Mouse (Mus musculus): ENCODE data around the gene Scgb2b3. TPM values are rescaled to one million over a fixed set of nuclear protein-coding genes. Genes with fewer than 3 reads are reported as not detected.

The Scgb2b3 gene
- total RNA-seq (2014; fragmentation: Nextera tagmentation) (not detected in 2 replicates), total RNA-seq (2017) (not detected in 2 replicates)

DNA sequence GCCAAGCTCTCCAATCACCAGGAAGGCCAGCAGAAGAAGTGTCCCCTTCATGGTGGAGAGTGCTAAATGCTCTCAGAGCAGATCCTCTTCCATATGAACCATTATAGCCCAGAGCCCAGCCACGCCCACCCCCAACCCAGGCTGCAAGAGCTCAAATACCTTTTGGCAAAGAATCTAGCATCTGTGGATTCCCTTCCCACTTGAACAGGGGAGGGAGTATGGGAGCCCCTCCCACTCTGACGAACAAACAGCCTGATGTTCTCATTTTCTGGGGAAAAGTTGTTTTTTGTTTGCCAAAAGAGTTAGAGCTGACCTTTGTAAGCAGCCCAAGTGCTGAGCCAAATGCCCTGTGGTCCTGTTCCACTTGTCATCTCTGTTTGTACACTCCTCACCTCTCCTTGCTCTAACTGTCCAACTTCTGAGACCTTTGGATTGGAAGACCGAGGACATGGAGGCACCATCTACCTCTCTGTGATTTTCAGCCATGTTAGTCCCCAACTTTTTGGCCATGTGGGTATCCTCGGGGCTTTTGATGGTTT, at the start of gene Scgb2b3:
TSS of gene Scgb2b3 (minus strand) at position 51 of the 539 bp plus-strand sequence.
- no peak for ATAC-seq (replicated peaks; ENCODE audit: low FRiP score, low TSS enrichment, poor library complexity, severe bottlenecking)

DNA sequence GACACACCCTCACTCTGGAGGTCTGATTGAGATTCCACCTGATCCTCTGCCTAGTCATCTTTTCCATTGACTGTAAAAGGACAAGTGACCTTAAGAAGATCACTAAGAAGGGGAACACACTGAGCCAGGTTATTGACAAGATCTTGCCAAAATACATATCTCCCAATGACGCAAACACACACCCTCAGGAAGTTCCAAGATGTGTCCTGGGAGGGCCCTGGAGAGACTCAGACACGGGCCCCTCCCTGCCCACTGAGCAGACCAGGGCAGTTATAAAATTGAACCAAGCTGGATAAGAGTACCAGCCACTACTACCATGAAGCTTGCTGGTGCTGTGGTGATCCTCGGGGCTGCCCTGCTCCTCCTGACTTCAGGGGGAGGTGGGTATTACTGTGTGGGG, 13.4 kb upstream of the Scgb2b3 start, which contains the start of gene Scgb1b3:
TSS of gene Scgb1b3 (plus strand) at position 301 of the 400 bp plus-strand sequence.
- ATAC-seq (replicated peaks; ENCODE audit: low FRiP score, low TSS enrichment, poor library complexity, severe bottlenecking) = no peak

Other genes with a start within 250 kb of the Scgb2b3 start
- gene Hpn, start 246.8 kb downstream of the Scgb2b3 start, total RNA-seq (2014; fragmentation: Nextera tagmentation) = 103 and 201 TPM in 2 replicates
- gene Hpn, start 246.8 kb downstream of the Scgb2b3 start, total RNA-seq (2017) = 28.3 and 32.3 TPM in 2 replicates
- gene Scn1b, start 235.1 kb downstream of the Scgb2b3 start, total RNA-seq (2014; fragmentation: Nextera tagmentation) = 0.64 TPM in 1 of 2 replicates, not detected in the other
- gene Scn1b, start 235.1 kb downstream of the Scgb2b3 start, total RNA-seq (2017) = 1.4 TPM in 1 of 2 replicates, not detected in the other
- gene Gramd1a, start 206.2 kb downstream of the Scgb2b3 start, total RNA-seq (2014; fragmentation: Nextera tagmentation) = 75.2 and 78.4 TPM in 2 replicates
- gene Gramd1a, start 206.2 kb downstream of the Scgb2b3 start, total RNA-seq (2017) = 19.2 and 29.6 TPM in 2 replicates
- not detected in 2 replicates for gene Scgb2b2, start 71.6 kb downstream of the Scgb2b3 start, total RNA-seq (2014; fragmentation: Nextera tagmentation)
- gene Scgb2b2, start 71.6 kb downstream of the Scgb2b3 start, total RNA-seq (2017) = not detected in 2 replicates
- not detected in 2 replicates for gene Scgb1b2, start 70.3 kb downstream of the Scgb2b3 start, total RNA-seq (2014; fragmentation: Nextera tagmentation)
- gene Scgb1b2, start 70.3 kb downstream of the Scgb2b3 start, total RNA-seq (2017) = not detected in 2 replicates
- not detected in 2 replicates for gene Scgb1b3, start 13.5 kb upstream of the Scgb2b3 start, total RNA-seq (2014; fragmentation: Nextera tagmentation)
- not detected in 2 replicates for gene Scgb1b3, start 13.5 kb upstream of the Scgb2b3 start, total RNA-seq (2017)

All from megakaryocyte-erythroid progenitor cell, adult 5-6 weeks (primary cell).